Mouse (Mus musculus): ENCODE results near the gene Dnah12.

DNA sequence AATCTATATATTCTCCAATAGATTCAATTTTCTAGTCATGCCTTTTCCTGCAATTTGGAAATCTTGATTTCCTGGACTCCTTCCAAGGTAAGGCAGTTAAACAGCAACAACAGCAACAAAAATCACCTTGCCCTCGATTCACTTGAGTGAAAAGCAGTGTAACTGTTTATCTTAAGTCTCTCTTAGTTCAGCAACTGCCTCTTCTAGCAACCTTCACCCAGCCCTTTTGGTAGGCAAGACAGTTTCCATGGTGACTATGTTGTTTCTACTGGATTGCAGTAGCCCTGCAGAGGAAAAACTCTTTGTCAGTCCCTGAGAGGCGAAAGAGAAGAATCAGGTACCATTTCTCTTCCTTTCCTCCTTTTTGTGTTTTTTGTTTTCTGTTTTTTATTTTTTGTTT, 1.7 kb upstream of the Dnah12 start:
- TF ChIP-seq POLR2A (IDR thresholded peaks at IDR 0.05; ENCODE audit: low read depth, low read length) (no peak), CTCF (IDR thresholded peaks at IDR 0.05; ENCODE audit: extremely low read depth, insufficient read length, insufficient replicate concordance, low read depth, low read length) (no peak)

Data from small intestine, adult 2 months (tissue).